Mouse (Mus musculus): Measurements from ENCODE around the gene Cnot8. TPM values are rescaled to one million over a fixed set of nuclear protein-coding genes. Genes with fewer than 3 reads are reported as not detected.

Cnot8 gene
- polyA plus RNA-seq (2012; rRNA removed), result 10.4 TPM in 2 replicates

GRCm38 (mm10) chr11:58103697-58104306 lies at the start of gene Cnot8:
TSS of gene Cnot8 (plus strand) at chr11:58104153.

GRCm38 (mm10) chr11:58093021-58093528 lies 10.9 kb upstream of the Cnot8 start, which contains the start of gene Gm12248:
TSS of gene Gm12248 (minus strand) at chr11:58093134.

Other genes starting within 250 kb of the Cnot8 start
- 16.1 and 17.5 TPM in 2 replicates for gene Larp1, start 95.1 kb upstream of the Cnot8 start, polyA plus RNA-seq (2012; rRNA removed)
- gene Gm12248, start 11.0 kb upstream of the Cnot8 start, polyA plus RNA-seq (2012; rRNA removed), result 0.08 and 0.09 TPM in 2 replicates
- gene Gemin5, start 64.4 kb downstream of the Cnot8 start, polyA plus RNA-seq (2012; rRNA removed), result 1.8 and 2.2 TPM in 2 replicates
- gene Mrpl22, start 67.5 kb downstream of the Cnot8 start, polyA plus RNA-seq (2012; rRNA removed), result 11.1 and 15.2 TPM in 2 replicates
- 2.3 and 2.6 TPM in 2 replicates for gene Igtp, start 95.4 kb downstream of the Cnot8 start, polyA plus RNA-seq (2012; rRNA removed)
- gene Irgm2, start 95.5 kb downstream of the Cnot8 start, polyA plus RNA-seq (2012; rRNA removed), result 2.2 and 2.5 TPM in 2 replicates
- 2.7 and 4.2 TPM in 2 replicates for gene 4930438A08Rik, start 170.6 kb downstream of the Cnot8 start, polyA plus RNA-seq (2012; rRNA removed)
- 22.2 TPM in 2 replicates for gene Zfp692, start 202.9 kb downstream of the Cnot8 start, polyA plus RNA-seq (2012; rRNA removed)
- gene Zfp672, start 226.2 kb downstream of the Cnot8 start, polyA plus RNA-seq (2012; rRNA removed), result 18.4 and 22.9 TPM in 2 replicates
- 23.9 and 26.6 TPM in 2 replicates for gene Sh3bp5l, start 226.6 kb downstream of the Cnot8 start, polyA plus RNA-seq (2012; rRNA removed)